Mouse (Mus musculus) kidney, adult 2 months (tissue): ENCODE results near the gene Mtif3.
A peak's percentile ranks its signal among the peaks of the same experiment; 100 is the strongest.

Source experiments
- CTCF ChIP-seq: fragments of 200-500 bp; conservative IDR thresholded peaks from 2 replicates; pipeline ENCODE4 v1.5.1; 2011; ENCODE audit warnings: low read depth, mild to moderate bottlenecking, control low read depth, low read length, moderate library complexity, mixed read lengths; ENCODE audit not compliant: insufficient read depth, insufficient read length
- POLR2A ChIP-seq: fragments of 200-500 bp; IDR thresholded peaks from one replicate; pipeline ENCODE4 v1.6.1; 2011; ENCODE audit warnings: low read depth, low read length, control low read depth

DNA sequence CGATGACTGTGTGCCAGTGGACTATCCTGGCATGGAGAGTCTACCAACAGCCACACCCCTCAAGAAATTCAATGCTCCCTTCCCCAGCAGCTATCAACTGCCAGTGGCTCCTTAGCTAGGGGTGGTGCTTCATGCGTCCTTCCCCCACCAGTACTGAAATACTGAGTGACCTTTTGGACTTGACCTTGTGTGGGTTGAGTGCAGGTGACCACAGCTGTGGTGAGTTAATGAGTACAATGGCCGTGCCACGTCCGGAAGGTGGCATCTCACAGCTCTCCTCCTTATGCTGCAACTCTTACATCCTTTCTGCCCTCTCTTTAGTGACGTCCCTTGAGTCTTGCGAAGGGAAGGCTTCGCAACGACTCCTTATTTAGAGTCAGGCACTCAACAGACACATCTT is 9.8 kb upstream of the Mtif3 start:
- TF ChIP-seq CTCF (0 out of 2 replicates have a peak, but pooled peaks have one; percentile 8), POLR2A (no peak)
